Mouse (Mus musculus): Measurements from ENCODE around the gene Syt3. TPM values are rescaled to one million over a fixed set of nuclear protein-coding genes. Genes with fewer than 3 reads are reported as not detected.

Syt3 gene
- polyA plus RNA-seq, 1 experiment from 2014 or later: 37.2 TPM

DNA sequence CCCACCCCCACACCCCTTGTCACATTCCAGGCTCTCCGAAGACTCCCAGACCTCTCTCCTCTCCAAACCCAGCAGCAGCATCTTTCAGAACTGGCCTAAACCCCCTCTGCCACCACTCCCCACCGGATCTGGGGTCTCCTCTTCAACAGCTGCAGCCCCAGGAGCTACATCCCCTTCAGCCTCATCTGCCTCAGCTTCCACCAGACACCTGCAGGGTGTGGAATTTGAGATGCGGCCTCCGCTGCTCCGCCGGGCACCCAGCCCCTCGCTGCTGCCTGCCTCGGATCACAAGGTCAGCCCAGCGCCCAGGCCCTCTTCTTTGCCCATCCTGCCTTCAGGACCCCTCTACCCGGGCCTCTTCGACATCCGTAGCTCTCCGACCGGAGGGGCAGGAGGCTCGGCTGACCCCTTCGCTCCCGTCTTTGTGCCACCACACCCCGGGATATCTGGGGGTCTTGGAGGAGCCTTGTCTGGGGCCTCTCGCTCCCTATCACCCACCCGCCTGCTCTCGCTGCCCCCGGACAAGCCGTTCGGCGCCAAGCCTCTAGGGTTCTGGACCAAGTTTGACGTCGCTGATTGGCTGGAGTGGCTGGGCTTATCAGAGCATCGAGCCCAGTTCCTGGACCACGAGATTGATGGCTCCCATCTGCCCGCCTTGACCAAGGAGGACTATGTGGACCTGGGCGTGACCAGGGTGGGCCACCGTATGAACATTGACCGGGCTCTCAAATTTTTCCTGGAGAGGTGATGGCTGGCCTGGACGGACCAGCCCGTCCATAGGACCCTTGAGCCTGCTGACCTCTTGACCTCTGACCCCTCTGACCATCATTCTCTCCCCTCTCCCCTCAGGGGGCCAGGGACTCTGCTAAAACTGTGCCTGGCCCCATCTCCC lies 27.1 kb upstream of the Syt3 start:
- H3K4me2 ChIP-seq (ENCODE audit: low read length): peak overlapping the region; percentile 3; the same call in 1 of the 2 replicates
- no peaks in the 10 kb centered on the region for H3K36me3 ChIP-seq (ENCODE audit: control insufficient read depth, insufficient read depth)
- no peak for ATAC-seq
- H3K9ac ChIP-seq (replicated peaks; ENCODE audit: low read depth, low read length): 0 out of 2 replicates have a peak overlapping the region, but pooled peaks have one; percentile 32
- H3K27ac ChIP-seq (ENCODE audit: low read length): no peak overlapping the region
- no peaks in the 10 kb centered on the region for H3K9me3 ChIP-seq (ENCODE audit: control insufficient read depth, low read length)
- no peak overlapping the region for H3K4me3 ChIP-seq (replicated peaks; ENCODE audit: low read length)
- H3K27me3 ChIP-seq (replicated peaks; ENCODE audit: control insufficient read depth, insufficient read depth, low read length): peaks cover 68% of the 10 kb centered on the region
- WGBS: 3% methylated on average over 35 of the region's 35 CpGs
- H3K4me1 ChIP-seq (replicated peaks; ENCODE audit: control insufficient read depth, insufficient read depth, low read length): peaks cover 41% of the 10 kb centered on the region

DNA sequence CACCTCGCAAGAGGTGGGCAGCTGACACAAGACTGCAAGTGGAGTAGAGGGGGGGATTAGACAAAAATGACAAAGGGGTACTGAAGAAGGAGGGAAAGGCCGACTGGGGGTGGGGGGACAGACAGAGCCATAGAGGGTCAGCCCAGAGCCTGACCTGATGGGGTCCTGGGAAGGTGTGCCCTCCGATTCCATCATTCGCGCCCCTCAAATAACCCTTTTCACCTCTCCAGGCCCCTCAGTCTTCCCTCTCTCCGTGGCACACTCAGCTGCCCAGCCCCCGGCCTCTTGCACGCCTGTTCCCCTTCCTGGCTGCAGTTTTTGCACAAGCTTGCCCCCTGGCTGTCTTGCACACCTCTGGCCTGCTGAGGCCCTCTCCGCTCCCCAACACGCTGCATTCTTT lies 26.4 kb upstream of the Syt3 start:
- ATAC-seq: no peak
- Histone ChIP-seq H3K4me3 (replicated peaks; ENCODE audit: low read length) (no peak overlapping the region), H3K4me1 (replicated peaks; ENCODE audit: control insufficient read depth, insufficient read depth, low read length) (peaks cover 38% of the 10 kb centered on the region), H3K36me3 (ENCODE audit: control insufficient read depth, insufficient read depth) (no peaks in the 10 kb centered on the region), H3K9ac (replicated peaks; ENCODE audit: low read depth, low read length) (no peak overlapping the region), H3K27me3 (replicated peaks; ENCODE audit: control insufficient read depth, insufficient read depth, low read length) (peaks cover 63% of the 10 kb centered on the region), H3K9me3 (ENCODE audit: control insufficient read depth, low read length) (no peaks in the 10 kb centered on the region), H3K4me2 (ENCODE audit: low read length) (no peak overlapping the region), H3K27ac (ENCODE audit: low read length) (no peak overlapping the region)
- WGBS: 14% methylated on average over 10 of the region's 10 CpGs

DNA sequence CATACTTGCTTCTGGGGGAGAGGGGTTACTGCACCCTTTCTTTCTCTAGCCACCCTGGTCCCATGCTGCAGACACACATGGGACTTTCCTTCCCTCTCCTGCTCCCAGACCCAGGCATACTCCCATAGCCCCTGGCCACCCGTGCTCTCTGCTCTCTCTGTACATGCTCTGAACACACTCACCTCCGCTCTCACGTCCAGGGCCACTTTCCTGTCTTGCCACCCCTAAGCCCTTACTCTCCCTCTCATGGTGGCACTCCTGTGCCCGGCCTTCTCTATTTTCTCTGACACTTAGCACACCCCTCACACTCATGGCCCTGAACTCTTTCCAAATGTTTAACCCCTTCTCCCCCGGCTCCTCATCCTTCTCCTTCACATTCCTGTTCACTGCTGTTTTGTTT lies 25.9 kb upstream of the Syt3 start:
- no peak for ATAC-seq
- no peak overlapping the region for H3K4me3 ChIP-seq (replicated peaks; ENCODE audit: low read length)
- H3K36me3 ChIP-seq (ENCODE audit: control insufficient read depth, insufficient read depth): no peaks in the 10 kb centered on the region
- no peak overlapping the region for H3K27ac ChIP-seq (ENCODE audit: low read length)
- no peaks in the 10 kb centered on the region for H3K9me3 ChIP-seq (ENCODE audit: control insufficient read depth, low read length)
- peaks cover 33% of the 10 kb centered on the region for H3K4me1 ChIP-seq (replicated peaks; ENCODE audit: control insufficient read depth, insufficient read depth, low read length)
- no peak overlapping the region for H3K4me2 ChIP-seq (ENCODE audit: low read length)
- peaks cover 58% of the 10 kb centered on the region for H3K27me3 ChIP-seq (replicated peaks; ENCODE audit: control insufficient read depth, insufficient read depth, low read length)
- 13% methylated on average over 5 of the region's 5 CpGs for WGBS
- H3K9ac ChIP-seq (replicated peaks; ENCODE audit: low read depth, low read length): no peak overlapping the region

DNA sequence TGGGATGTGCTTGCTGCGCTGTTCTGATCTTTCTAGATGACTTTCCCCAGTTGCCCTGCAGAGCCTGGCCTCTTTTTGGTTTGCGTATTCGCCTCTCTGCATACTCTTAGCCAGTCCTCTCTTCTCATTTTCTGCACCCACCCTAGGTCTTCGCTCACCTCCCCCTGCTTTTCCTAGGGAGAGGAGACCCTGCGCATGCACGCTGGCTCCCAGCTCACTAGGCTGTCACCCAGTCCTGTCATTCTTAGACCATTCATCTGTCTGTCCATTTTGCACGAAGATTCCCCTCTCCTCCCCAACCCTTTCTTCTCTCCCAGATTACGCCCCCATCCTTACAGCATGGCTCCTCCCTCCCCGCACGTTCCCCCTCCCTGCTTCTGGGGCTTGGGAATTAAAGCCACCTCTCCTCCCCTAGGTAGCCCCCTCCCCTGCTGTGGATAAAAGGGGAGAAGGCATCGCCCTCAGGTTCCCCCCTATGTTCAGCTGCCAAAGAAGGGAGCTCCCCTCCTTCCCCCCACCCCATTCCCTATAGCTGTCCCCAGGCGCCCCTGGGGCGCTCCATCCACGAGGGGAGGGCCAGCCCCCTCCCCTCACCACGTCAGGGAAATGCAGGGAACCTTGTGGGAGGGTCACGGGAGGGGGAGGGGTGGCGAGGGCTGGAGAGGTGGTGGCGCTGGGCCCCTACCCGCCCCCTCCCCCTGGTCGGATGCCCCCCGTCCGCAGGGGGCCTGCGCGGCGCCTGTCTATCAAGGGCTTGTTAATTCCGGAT lies 24.8 kb upstream of the Syt3 start:
- H3K36me3 ChIP-seq (ENCODE audit: control insufficient read depth, insufficient read depth): no peaks in the 10 kb centered on the region
- peaks cover 47% of the 10 kb centered on the region for H3K27me3 ChIP-seq (replicated peaks; ENCODE audit: control insufficient read depth, insufficient read depth, low read length)
- peak overlapping the region; percentile 56 for H3K4me3 ChIP-seq (replicated peaks; ENCODE audit: low read length)
- H3K4me2 ChIP-seq (ENCODE audit: low read length): peak overlapping the region; percentile 80
- H3K27ac ChIP-seq (ENCODE audit: low read length): peak overlapping the region; percentile 86
- WGBS: 4% methylated on average over 19 of the region's 26 CpGs
- peak; percentile 9; the same call in 1 of the 2 replicates for ATAC-seq
- peaks cover 26% of the 10 kb centered on the region for H3K4me1 ChIP-seq (replicated peaks; ENCODE audit: control insufficient read depth, insufficient read depth, low read length)
- H3K9me3 ChIP-seq (ENCODE audit: control insufficient read depth, low read length): no peaks in the 10 kb centered on the region
- H3K9ac ChIP-seq (replicated peaks; ENCODE audit: low read depth, low read length): peak overlapping the region; percentile 66

DNA sequence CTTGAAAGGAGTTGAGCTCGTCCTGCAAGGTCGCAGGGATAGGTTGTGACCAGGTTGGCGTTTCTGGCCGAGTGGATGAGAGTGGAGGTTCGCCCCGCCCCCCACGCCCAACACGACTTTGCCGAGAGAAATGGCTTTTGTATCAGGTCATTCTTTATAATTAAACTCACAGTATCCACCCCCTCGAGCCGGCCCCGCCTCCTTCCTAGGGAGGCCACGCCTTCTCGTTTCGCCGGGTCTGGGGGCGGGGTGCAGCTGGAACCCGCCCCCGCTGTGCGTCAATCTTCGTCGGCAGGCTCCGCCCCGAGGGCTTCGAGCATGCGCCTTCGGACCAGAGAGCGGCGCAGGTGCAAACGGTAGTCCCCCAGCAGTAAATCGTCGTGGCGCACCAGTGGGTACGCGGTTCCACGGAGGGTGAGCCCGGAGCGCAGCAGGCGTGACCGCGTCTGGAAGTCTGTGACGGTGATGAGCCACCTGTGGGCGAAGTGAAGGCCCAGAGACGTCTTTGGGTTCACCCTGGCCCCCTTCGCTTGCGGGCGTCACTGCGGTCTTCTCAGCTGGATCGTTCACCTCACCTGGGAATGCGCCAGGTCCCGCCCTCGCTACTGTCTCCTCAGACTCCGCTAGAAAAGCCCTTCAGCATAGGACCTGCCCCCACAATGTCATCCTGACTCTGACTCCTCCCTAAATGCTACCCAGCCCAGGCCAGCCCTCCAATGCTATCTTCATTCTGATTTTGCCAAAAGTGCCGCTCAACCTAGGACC lies 23.8 kb upstream of the Syt3 start:
- WGBS: under 1% methylated on average over 54 of the region's 54 CpGs
- peak; percentile 82 for ATAC-seq
- peak overlapping the region; percentile 56 for H3K4me3 ChIP-seq (replicated peaks; ENCODE audit: low read length)
- peak overlapping the region; percentile 80 for H3K4me2 ChIP-seq (ENCODE audit: low read length)
- peak overlapping the region; percentile 70 for H3K9ac ChIP-seq (replicated peaks; ENCODE audit: low read depth, low read length)
- peaks cover 37% of the 10 kb centered on the region for H3K27me3 ChIP-seq (replicated peaks; ENCODE audit: control insufficient read depth, insufficient read depth, low read length)
- H3K9me3 ChIP-seq (ENCODE audit: control insufficient read depth, low read length): no peaks in the 10 kb centered on the region
- peaks cover 26% of the 10 kb centered on the region for H3K4me1 ChIP-seq (replicated peaks; ENCODE audit: control insufficient read depth, insufficient read depth, low read length)
- no peaks in the 10 kb centered on the region for H3K36me3 ChIP-seq (ENCODE audit: control insufficient read depth, insufficient read depth)
- peak overlapping the region; percentile 77 for H3K27ac ChIP-seq (ENCODE audit: low read length)

DNA sequence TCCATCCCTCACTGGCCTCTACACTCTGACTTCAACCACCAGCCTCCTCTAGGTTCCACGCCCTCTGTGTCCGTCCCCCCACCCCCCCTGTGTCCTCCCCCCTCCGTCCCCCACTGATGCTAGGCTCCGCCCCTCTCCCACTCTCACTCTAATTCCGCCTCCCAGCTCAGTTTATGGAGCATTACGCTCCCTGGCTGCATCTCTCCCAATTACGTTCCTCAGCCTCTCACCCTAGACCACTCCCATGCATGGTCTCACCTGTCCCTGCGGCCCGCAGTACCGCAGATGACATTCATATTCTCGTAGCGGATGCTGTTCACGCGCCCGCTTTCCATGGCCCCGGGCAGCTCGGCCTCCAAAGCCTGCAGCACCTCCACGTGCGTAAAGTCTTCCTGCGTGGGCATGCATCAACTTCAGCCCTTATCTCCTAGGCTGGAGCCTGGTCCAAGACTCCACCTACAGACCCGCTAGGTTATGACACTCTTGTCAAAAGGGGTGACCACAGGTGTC lies 23.1 kb upstream of the Syt3 start:
- 6% methylated on average over 21 of the region's 21 CpGs for WGBS
- Histone ChIP-seq H3K9me3 (ENCODE audit: control insufficient read depth, low read length) (no peaks in the 10 kb centered on the region), H3K36me3 (ENCODE audit: control insufficient read depth, insufficient read depth) (no peaks in the 10 kb centered on the region), H3K9ac (replicated peaks; ENCODE audit: low read depth, low read length) (peak overlapping the region; percentile 70; the same call in 1 of the 2 replicates), H3K27ac (ENCODE audit: low read length) (peak overlapping the region; percentile 34; the same call in 1 of the 2 replicates), H3K4me1 (replicated peaks; ENCODE audit: control insufficient read depth, insufficient read depth, low read length) (peaks cover 26% of the 10 kb centered on the region), H3K4me3 (replicated peaks; ENCODE audit: low read length) (peak overlapping the region; percentile 56), H3K27me3 (replicated peaks; ENCODE audit: control insufficient read depth, insufficient read depth, low read length) (peaks cover 30% of the 10 kb centered on the region), H3K4me2 (ENCODE audit: low read length) (peak overlapping the region; percentile 80)
- ATAC-seq: peak; percentile 11

DNA sequence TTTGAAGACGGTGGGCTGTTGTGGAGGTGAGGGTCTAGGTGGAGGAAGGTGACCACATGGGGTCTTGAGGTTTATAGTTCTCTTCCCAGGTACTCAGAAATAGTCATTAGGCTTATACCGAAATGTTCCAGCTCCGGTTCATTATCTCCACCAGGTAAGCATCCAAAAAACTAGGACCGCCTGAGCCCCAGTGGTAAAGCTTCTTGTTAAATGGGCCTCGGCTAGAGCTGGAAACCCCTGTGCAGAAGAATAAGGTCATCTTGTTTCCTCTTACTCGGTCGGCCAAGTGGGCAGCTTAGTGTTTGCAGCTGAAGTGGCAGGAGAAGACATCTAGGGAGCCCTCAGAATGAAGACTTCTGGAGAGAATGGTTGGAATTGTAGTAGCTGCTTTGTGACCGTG lies 11.2 kb upstream of the Syt3 start:
- Histone ChIP-seq H3K36me3 (ENCODE audit: control insufficient read depth, insufficient read depth) (no peaks in the 10 kb centered on the region), H3K27ac (ENCODE audit: low read length) (no peak overlapping the region), H3K9ac (replicated peaks; ENCODE audit: low read depth, low read length) (no peak overlapping the region), H3K4me1 (replicated peaks; ENCODE audit: control insufficient read depth, insufficient read depth, low read length) (peaks cover 14% of the 10 kb centered on the region), H3K9me3 (ENCODE audit: control insufficient read depth, low read length) (no peaks in the 10 kb centered on the region), H3K4me3 (replicated peaks; ENCODE audit: low read length) (no peak overlapping the region), H3K27me3 (replicated peaks; ENCODE audit: control insufficient read depth, insufficient read depth, low read length) (no peaks in the 10 kb centered on the region), H3K4me2 (ENCODE audit: low read length) (no peak overlapping the region)
- no peak for ATAC-seq
- whole genome bisulfite sequencing: 91% methylated on average over 8 of the region's 8 CpGs

DNA sequence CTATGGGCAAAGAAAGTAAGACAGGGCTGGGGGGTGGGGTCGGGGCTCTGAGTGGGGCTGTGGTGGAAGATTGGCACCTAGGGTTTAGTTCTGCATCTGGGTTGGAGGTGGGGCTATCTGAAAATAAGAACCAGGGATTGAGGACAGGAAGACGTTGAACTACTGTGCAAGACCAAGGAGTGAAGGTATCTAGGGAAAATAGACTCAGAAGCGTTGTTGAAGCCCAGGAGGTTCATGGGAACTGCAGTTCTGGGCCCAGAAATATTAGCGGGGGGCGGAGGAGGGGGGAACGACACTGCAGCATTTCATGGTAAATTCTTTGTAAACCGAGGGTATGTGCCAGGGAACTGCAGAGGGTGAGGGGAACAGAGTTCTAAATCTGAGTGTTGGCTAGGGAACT lies 10.4 kb upstream of the Syt3 start:
- Histone ChIP-seq H3K27ac (ENCODE audit: low read length) (no peak overlapping the region), H3K36me3 (ENCODE audit: control insufficient read depth, insufficient read depth) (no peaks in the 10 kb centered on the region), H3K9me3 (ENCODE audit: control insufficient read depth, low read length) (no peaks in the 10 kb centered on the region), H3K4me2 (ENCODE audit: low read length) (peak overlapping the region; percentile 84), H3K4me3 (replicated peaks; ENCODE audit: low read length) (peak overlapping the region; percentile 67), H3K27me3 (replicated peaks; ENCODE audit: control insufficient read depth, insufficient read depth, low read length) (no peaks in the 10 kb centered on the region), H3K4me1 (replicated peaks; ENCODE audit: control insufficient read depth, insufficient read depth, low read length) (peaks cover 14% of the 10 kb centered on the region), H3K9ac (replicated peaks; ENCODE audit: low read depth, low read length) (peak overlapping the region; percentile 39)
- WGBS: 13% methylated on average over 7 of the region's 7 CpGs
- ATAC-seq: no peak
